Mouse (Mus musculus) brain, embryonic 14.5 days (tissue): Measurements from ENCODE around the gene Gm27029.

Experiments
- CTCF ChIP-seq: fragments of 200-500 bp; IDR thresholded peaks from 2 replicates; pipeline ENCODE4 v1.5.1; 2012; ENCODE audit warnings: inconsistent platforms, mild to moderate bottlenecking, moderate library complexity, borderline replicate concordance; ENCODE audit not compliant: insufficient read depth, insufficient read length; ENCODE audit errors: extremely low read depth
- POLR2A ChIP-seq: fragments of 200-500 bp; IDR thresholded peaks from 2 replicates; pipeline ENCODE4 v1.6.1; 2012; ENCODE audit warnings: mild to moderate bottlenecking, inconsistent platforms, borderline replicate concordance; ENCODE audit not compliant: poor library complexity, insufficient read depth, insufficient read length, severe bottlenecking; ENCODE audit errors: extremely low read depth

DNA sequence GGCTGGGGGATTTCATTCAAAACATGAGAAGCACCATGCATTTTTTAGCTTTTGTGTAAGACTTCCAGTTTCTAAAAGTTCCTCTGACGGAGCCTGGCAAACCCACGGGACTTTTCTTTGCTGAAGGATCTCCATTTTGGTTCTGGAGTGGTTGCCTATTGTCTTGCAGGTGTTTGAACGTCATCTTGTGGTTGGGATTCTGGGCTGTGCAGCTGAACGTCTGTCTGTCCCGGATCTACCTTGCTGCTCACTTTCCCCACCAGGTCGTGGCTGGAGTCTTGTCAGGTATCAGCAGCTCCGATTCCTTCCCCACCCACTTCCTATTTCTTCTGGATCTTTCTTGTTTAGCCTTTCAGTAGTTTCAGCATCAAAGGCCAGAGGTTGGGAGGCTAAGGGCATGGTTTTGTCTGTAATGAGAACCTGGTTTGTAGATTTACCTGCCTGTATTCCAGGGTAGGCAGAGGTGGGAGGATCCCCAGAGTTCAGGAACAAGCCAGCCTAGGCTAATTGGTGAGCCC lies 50.1 kb downstream of the Gm27029 start:
- TF ChIP-seq CTCF (no peak), POLR2A (no peak)
